Mouse (Mus musculus) liver, embryonic 14.5 days (tissue): Measurements from ENCODE around the gene Slc9c1. TPM values are rescaled to one million over a fixed set of nuclear protein-coding genes. Genes with fewer than 3 reads are reported as not detected.

ENCODE experiments used
- ATAC-seq: fragments of 200-750 bp; cut with Nextera tagmentation; 2 replicates; pipeline ENCODE4 v1.8.0; 2017; ENCODE audit warnings: moderate number of reproducible peaks, mild to moderate bottlenecking, moderate library complexity; ENCODE audit not compliant: insufficient read depth
- DNase-seq, 3 experiments: peaks; one replicate each; pipeline ENCODE4 v3.0.0-alpha.2; 2012 to 2013; ENCODE audit warnings: low read depth in 3 of 3, low spot score in 3 of 3
- H3K27ac ChIP-seq: fragments of 300-500 bp; sonication (generic); 2 replicates; pipeline ENCODE4 v1.5.1; 2014; ENCODE audit warnings: moderate library complexity, mild to moderate bottlenecking, control low read depth, inconsistent platforms
- H3K27me3 ChIP-seq: fragments of 300-500 bp; sonication (generic); 2 replicates; pipeline ENCODE4 v1.6.1; 2014; ENCODE audit warnings: mild to moderate bottlenecking, low read length, moderate library complexity; ENCODE audit not compliant: control insufficient read depth, insufficient read depth
- H3K36me3 ChIP-seq: fragments of 300-500 bp; sonication (generic); replicated peaks from 2 replicates; pipeline ENCODE4 v1.6.1; 2014; ENCODE audit warnings: low read depth; ENCODE audit not compliant: control insufficient read depth, insufficient read depth
- H3K4me1 ChIP-seq, 2 experiments: fragments of 200-500 bp in 1 of 2; fragments of 300-500 bp in 1 of 2; sonication (generic) in 1 of 2; replicated peaks; 2 replicates each; pipeline ENCODE4 v1.6.1; 2012 to 2014; ENCODE audit warnings: antibody characterized with exemption in 1 of 2, inconsistent platforms in 1 of 2, low read length in 1 of 2; ENCODE audit not compliant: control insufficient read depth in 2 of 2, insufficient read depth in 2 of 2
- H3K4me2 ChIP-seq: fragments of 300-500 bp; sonication (generic); 2 replicates; pipeline ENCODE4 v1.6.1; 2014; ENCODE audit warnings: low read depth, mild to moderate bottlenecking, control low read depth, moderate library complexity
- H3K4me3 ChIP-seq, 2 experiments: fragments of 200-500 bp in 1 of 2; fragments of 300-500 bp in 1 of 2; sonication (generic) in 1 of 2; 2 replicates each; pipeline ENCODE4 v1.5.1; 2012 to 2014; ENCODE audit warnings: low read depth in 2 of 2, low read length in 2 of 2, mild to moderate bottlenecking in 2 of 2, control low read depth in 1 of 2, inconsistent platforms in 1 of 2, moderate library complexity in 1 of 2; ENCODE audit not compliant: insufficient read depth in 1 of 2
- H3K9ac ChIP-seq: fragments of 300-500 bp; sonication (generic); replicated peaks from 2 replicates; pipeline ENCODE4 v1.6.1; 2014; ENCODE audit warnings: mild to moderate bottlenecking, control low read depth, moderate library complexity
- H3K9me3 ChIP-seq: fragments of 300-500 bp; sonication (generic); 2 replicates; pipeline ENCODE4 v1.6.1; 2016; ENCODE audit warnings: low read length, mixed read lengths; ENCODE audit not compliant: control insufficient read depth
- CTCF ChIP-seq: IDR thresholded peaks from 2 replicates; pipeline ENCODE4 v1.5.1; 2016; ENCODE audit warnings: antibody characterized with exemption, low read depth, control low read depth
- EP300 ChIP-seq: IDR thresholded peaks from 2 replicates; pipeline ENCODE4 v1.6.1; 2016; ENCODE audit warnings: antibody characterized with exemption, low read depth
- WGBS: fragments of 180-500 bp; shearing (Covaris S2); extraction: QIAGEN DNeasy Blood & Tissue Kit; methylation state at CpG from one replicate; pipeline ENCODE4 v1.1.7; 2014; ENCODE audit not compliant: insufficient replicate concordance; 5-methylcytosine and 5-hydroxymethylcytosine counted together
- polyA plus RNA-seq, 2 experiments: library from polyadenylated mRNA; depleted of rRNA in 1 of 2; stranded (reverse) in 1 of 2; unstranded in 1 of 2; fragments of >200 nt; fragmentation: Nextera tagmentation in 1 of 2; extraction: Ambion mirVana in 1 of 2; gene quantifications; 2 replicates each; pipeline versions ENCODE4 v1.2.1 to v1.2.3; 2012 to 2014

Gene Slc9c1
- polyA plus RNA-seq, 2 experiments, result not detected

- Histone ChIP-seq H3K27me3 (no peaks in the 10 kb centered on the region), H3K4me1 (no peaks in the 10 kb centered on the region), H3K4me2 (no peak overlapping the region), H3K9me3 (no peaks in the 10 kb centered on the region), H3K4me3 (no peak overlapping the region), H3K36me3 (no peaks in the 10 kb centered on the region), H3K9ac (no peak overlapping the region), H3K27ac (no peak overlapping the region)
- ATAC-seq (no peak), DNase-seq (no peak)
- TF ChIP-seq CTCF (no peak), EP300 (no peak)
- 76% methylated on average over 4 of the region's 4 CpGs for WGBS
Observed at GRCm38 (mm10) chr16:45632420-45632819, 97.3 kb downstream of the Slc9c1 start.

DNA sequence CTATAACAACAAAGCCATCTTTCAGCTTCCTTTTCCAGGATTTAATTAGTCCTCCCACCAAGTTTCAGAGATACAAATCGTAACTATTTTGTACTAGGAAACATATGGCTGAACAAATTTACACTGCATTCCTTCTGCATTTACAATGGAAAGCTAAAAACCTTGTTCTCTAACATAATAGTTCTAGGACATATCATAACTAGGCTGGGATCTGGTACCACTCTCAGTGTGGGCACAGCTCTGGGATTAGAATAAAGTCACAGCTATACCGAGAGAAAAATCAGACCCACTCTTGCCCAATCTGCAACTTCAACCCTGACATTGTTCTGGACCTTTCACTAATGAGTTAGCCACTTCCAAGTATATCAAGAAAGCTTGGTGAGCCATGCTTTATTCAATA is 100.7 kb downstream of the Slc9c1 start:
- WGBS, result 65% methylated on average over 2 of the region's 2 CpGs

DNA sequence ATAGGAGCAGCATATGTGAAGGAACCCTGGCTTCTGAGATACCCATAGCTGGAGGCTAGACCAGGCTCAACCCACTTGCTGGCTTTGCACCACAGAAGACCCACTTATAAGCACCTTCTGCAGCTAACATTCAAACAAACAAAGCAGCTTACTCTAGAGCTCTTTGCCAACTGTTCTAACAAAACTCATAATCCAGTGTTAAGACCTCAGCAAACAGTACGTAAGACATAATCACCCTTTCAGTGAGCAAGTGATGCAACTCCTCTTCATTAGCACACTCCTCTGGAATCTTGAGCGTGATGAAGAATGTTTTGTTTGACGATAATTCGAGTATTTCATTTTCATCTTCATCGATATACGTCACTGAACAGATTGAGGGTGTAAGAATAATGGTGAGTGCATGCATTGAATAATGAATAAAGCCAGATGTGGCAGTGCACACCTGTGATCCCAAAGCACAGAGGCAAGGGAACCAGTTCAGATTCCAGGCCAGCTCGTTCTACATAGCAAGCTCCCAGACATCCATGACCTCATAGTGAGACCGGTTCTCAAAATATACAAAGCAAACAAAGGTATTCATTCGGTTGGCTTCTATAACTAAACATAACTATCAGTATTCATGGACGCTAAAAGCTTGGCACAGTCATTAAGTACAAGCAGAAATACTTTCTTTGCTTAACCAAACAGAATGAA is 105.1 kb downstream of the Slc9c1 start:
- Histone ChIP-seq H3K27me3 (no peaks in the 10 kb centered on the region), H3K4me1 (no peaks in the 10 kb centered on the region; a peak in 1 of 4 replicates), H3K36me3 (no peaks in the 10 kb centered on the region), H3K4me3 (no peak overlapping the region), H3K9ac (no peak overlapping the region), H3K9me3 (no peaks in the 10 kb centered on the region), H3K27ac (no peak overlapping the region), H3K4me2 (no peak overlapping the region)
- DNase-seq, result no peak
- ATAC-seq, result no peak
- WGBS, result 73% methylated on average over 10 of the region's 10 CpGs
- TF ChIP-seq CTCF, result no peak
- no peak for TF ChIP-seq EP300

More for the DNA sequence above, 100.7 kb downstream of the Slc9c1 start:
- DNase-seq (no peak), ATAC-seq (no peak)
- no peak for TF ChIP-seq EP300
- TF ChIP-seq CTCF, result no peak
- no peak overlapping the region for H3K4me2 ChIP-seq
- no peaks in the 10 kb centered on the region for H3K9me3 ChIP-seq
- no peak overlapping the region for H3K27ac ChIP-seq
- H3K4me1 ChIP-seq, result no peaks in the 10 kb centered on the region
- no peaks in the 10 kb centered on the region for H3K27me3 ChIP-seq
- H3K9ac ChIP-seq, result no peak overlapping the region
- no peaks in the 10 kb centered on the region for H3K36me3 ChIP-seq
- no peak overlapping the region for H3K4me3 ChIP-seq

DNA sequence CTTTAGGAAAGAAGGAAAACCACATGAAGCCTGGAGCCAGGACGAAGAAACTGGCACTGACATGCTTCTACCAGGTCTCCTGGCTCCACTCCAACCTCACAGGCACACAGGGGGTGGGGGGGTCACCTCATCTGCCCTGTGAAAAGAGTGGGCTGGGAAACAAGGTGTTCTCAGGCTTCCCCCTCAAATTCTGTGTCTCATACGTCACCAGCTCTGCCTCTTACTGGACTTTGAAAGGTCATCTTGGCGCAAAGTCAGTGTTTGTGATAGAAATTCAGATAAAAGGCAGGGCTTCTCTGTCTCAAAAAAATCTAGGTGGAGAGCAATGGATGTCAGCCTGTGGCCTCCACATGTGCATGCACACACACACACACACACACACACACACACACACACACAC is 106.2 kb downstream of the Slc9c1 start:
- ATAC-seq, result no peak
- 54% methylated on average over 3 of the region's 3 CpGs for WGBS
- H3K9me3 ChIP-seq, result no peaks in the 10 kb centered on the region
- no peaks in the 10 kb centered on the region for H3K36me3 ChIP-seq
- H3K9ac ChIP-seq, result no peak overlapping the region
- H3K4me2 ChIP-seq, result no peak overlapping the region
- no peaks in the 10 kb centered on the region for H3K27me3 ChIP-seq
- no peak for TF ChIP-seq EP300
- no peak for TF ChIP-seq CTCF
- DNase-seq, result no peak
- no peak overlapping the region for H3K4me3 ChIP-seq
- no peak overlapping the region for H3K27ac ChIP-seq
- H3K4me1 ChIP-seq, result no peaks in the 10 kb centered on the region; a peak in 1 of 4 replicates

- H3K27ac ChIP-seq, result no peak overlapping the region
Observed at GRCm38 (mm10) chr16:45643944-45644343, 108.8 kb downstream of the Slc9c1 start.

More at GRCm38 (mm10) chr16:45643944-45644343, 108.8 kb downstream of the Slc9c1 start:
- no peaks in the 10 kb centered on the region for H3K36me3 ChIP-seq
- H3K4me2 ChIP-seq, result no peak overlapping the region
- TF ChIP-seq EP300, result no peak
- no peak for TF ChIP-seq CTCF
- ATAC-seq, result no peak
- no peaks in the 10 kb centered on the region; a peak in 1 of 4 replicates for H3K4me1 ChIP-seq
- DNase-seq, result no peak
- 54% methylated on average over 3 of the region's 3 CpGs for WGBS
- no peak overlapping the region for H3K4me3 ChIP-seq
- no peaks in the 10 kb centered on the region for H3K27me3 ChIP-seq
- no peak overlapping the region for H3K9ac ChIP-seq
- H3K9me3 ChIP-seq, result no peaks in the 10 kb centered on the region
